Mouse (Mus musculus): ENCODE data around the gene Stk36. TPM values are rescaled to one million over a fixed set of nuclear protein-coding genes. Genes with fewer than 3 reads are reported as not detected.

The Stk36 gene
- polyA plus RNA-seq, 1 experiment from 2014 or later = 7.7 TPM

GRCm38 (mm10) chr1:74643926-74644325 is 42.7 kb downstream of the Stk36 start:
- Histone ChIP-seq H3K4me1 (ENCODE audit: control insufficient read depth, insufficient read depth, low read length) (no peaks in the 10 kb centered on the region), H3K9ac (ENCODE audit: low read depth, low read length) (no peak overlapping the region), H3K36me3 (ENCODE audit: control insufficient read depth, insufficient read depth, low read length) (no peaks in the 10 kb centered on the region), H3K27me3 (replicated peaks; ENCODE audit: control insufficient read depth, insufficient read depth, low read length) (no peaks in the 10 kb centered on the region), H3K9me3 (ENCODE audit: control insufficient read depth, low read length) (no peaks in the 10 kb centered on the region), H3K4me3 (ENCODE audit: low read depth, low read length) (no peak overlapping the region), H3K4me2 (ENCODE audit: low read depth, low read length) (no peak overlapping the region), H3K27ac (replicated peaks; ENCODE audit: low read depth, low read length) (no peak overlapping the region)
- ATAC-seq (ENCODE audit: low read depth) (no peak), DNase-seq (ENCODE audit: low spot score) (peak; percentile 46)

- Histone ChIP-seq H3K4me3 (ENCODE audit: low read depth, low read length) (peak within 1 kb of the TSS; percentile 88), H3K4me1 (ENCODE audit: control insufficient read depth, insufficient read depth, low read length) (no peaks in the 10 kb centered on the region), H3K4me2 (ENCODE audit: low read depth, low read length) (peak within 1 kb of the TSS; percentile 64), H3K9ac (ENCODE audit: low read depth, low read length) (peak within 1 kb of the TSS; percentile 86), H3K9me3 (ENCODE audit: control insufficient read depth, low read length) (no peaks in the 10 kb centered on the region), H3K27me3 (replicated peaks; ENCODE audit: control insufficient read depth, insufficient read depth, low read length) (no peaks in the 10 kb centered on the region), H3K36me3 (ENCODE audit: control insufficient read depth, insufficient read depth, low read length) (0 out of 2 replicates have a peak, but pooled peaks cover 5% of the 10 kb centered on the region), H3K27ac (replicated peaks; ENCODE audit: low read depth, low read length) (peak within 1 kb of the TSS; percentile 85)
- WGBS = under 1% methylated on average over 31 of the region's 66 CpGs
- ATAC-seq (ENCODE audit: low read depth) (peak; percentile 99), DNase-seq (ENCODE audit: low spot score) (peak; percentile 99)
Observed at GRCm38 (mm10) chr1:74661448-74662195, 60.4 kb downstream of the Stk36 start, which contains the start of gene Ttll4. TSS of gene Ttll4 (plus strand) at chr1:74661745.

GRCm38 (mm10) chr1:74662253-74662865 is 61.1 kb downstream of the Stk36 start:
- DNase-seq (ENCODE audit: low spot score) = peak; percentile 11
- H3K9ac ChIP-seq (ENCODE audit: low read depth, low read length) = peak overlapping the region; percentile 86
- H3K36me3 ChIP-seq (ENCODE audit: control insufficient read depth, insufficient read depth, low read length) = 0 out of 2 replicates have a peak, but pooled peaks cover 5% of the 10 kb centered on the region
- peak overlapping the region; percentile 85 for H3K27ac ChIP-seq (replicated peaks; ENCODE audit: low read depth, low read length)
- H3K4me2 ChIP-seq (ENCODE audit: low read depth, low read length) = peak overlapping the region; percentile 64
- 2% methylated on average over 13 of the region's 13 CpGs for WGBS
- H3K27me3 ChIP-seq (replicated peaks; ENCODE audit: control insufficient read depth, insufficient read depth, low read length) = no peaks in the 10 kb centered on the region
- H3K4me1 ChIP-seq (ENCODE audit: control insufficient read depth, insufficient read depth, low read length) = no peaks in the 10 kb centered on the region
- H3K4me3 ChIP-seq (ENCODE audit: low read depth, low read length) = peak overlapping the region; percentile 88
- ATAC-seq (ENCODE audit: low read depth) = no peak
- H3K9me3 ChIP-seq (ENCODE audit: control insufficient read depth, low read length) = no peaks in the 10 kb centered on the region

GRCm38 (mm10) chr1:74665153-74665552 is 63.9 kb downstream of the Stk36 start:
- no peak for ATAC-seq (ENCODE audit: low read depth)
- DNase-seq (ENCODE audit: low spot score) = no peak
- WGBS = 78% methylated on average over 6 of the region's 6 CpGs
- peaks cover 13% of the 10 kb centered on the region; the same call in 1 of the 2 replicates for H3K36me3 ChIP-seq (ENCODE audit: control insufficient read depth, insufficient read depth, low read length)
- H3K4me3 ChIP-seq (ENCODE audit: low read depth, low read length) = no peak overlapping the region
- H3K9me3 ChIP-seq (ENCODE audit: control insufficient read depth, low read length) = no peaks in the 10 kb centered on the region
- H3K27me3 ChIP-seq (replicated peaks; ENCODE audit: control insufficient read depth, insufficient read depth, low read length) = no peaks in the 10 kb centered on the region
- H3K4me2 ChIP-seq (ENCODE audit: low read depth, low read length) = no peak overlapping the region
- H3K27ac ChIP-seq (replicated peaks; ENCODE audit: low read depth, low read length) = no peak overlapping the region
- H3K9ac ChIP-seq (ENCODE audit: low read depth, low read length) = no peak overlapping the region
- H3K4me1 ChIP-seq (ENCODE audit: control insufficient read depth, insufficient read depth, low read length) = no peaks in the 10 kb centered on the region

GRCm38 (mm10) chr1:74668371-74668770 is 67.1 kb downstream of the Stk36 start:
- no peaks in the 10 kb centered on the region for H3K27me3 ChIP-seq (replicated peaks; ENCODE audit: control insufficient read depth, insufficient read depth, low read length)
- H3K27ac ChIP-seq (replicated peaks; ENCODE audit: low read depth, low read length) = no peak overlapping the region
- 90% methylated on average over 3 of the region's 3 CpGs for WGBS
- no peaks in the 10 kb centered on the region for H3K4me1 ChIP-seq (ENCODE audit: control insufficient read depth, insufficient read depth, low read length)
- DNase-seq (ENCODE audit: low spot score) = no peak
- H3K36me3 ChIP-seq (ENCODE audit: control insufficient read depth, insufficient read depth, low read length) = peaks cover 26% of the 10 kb centered on the region
- H3K9me3 ChIP-seq (ENCODE audit: control insufficient read depth, low read length) = no peaks in the 10 kb centered on the region
- no peak overlapping the region for H3K4me2 ChIP-seq (ENCODE audit: low read depth, low read length)
- no peak overlapping the region for H3K9ac ChIP-seq (ENCODE audit: low read depth, low read length)
- H3K4me3 ChIP-seq (ENCODE audit: low read depth, low read length) = no peak overlapping the region
- ATAC-seq (ENCODE audit: low read depth) = no peak

GRCm38 (mm10) chr1:74672731-74673130 is 71.5 kb downstream of the Stk36 start:
- no peak overlapping the region for H3K9ac ChIP-seq (ENCODE audit: low read depth, low read length)
- no peak for DNase-seq (ENCODE audit: low spot score)
- WGBS = 87% methylated on average over 7 of the region's 7 CpGs

GRCm38 (mm10) chr1:74676863-74677262 is 75.6 kb downstream of the Stk36 start:
- ATAC-seq (ENCODE audit: low read depth) = no peak
- H3K4me2 ChIP-seq (ENCODE audit: low read depth, low read length) = no peak overlapping the region
- no peak overlapping the region for H3K27ac ChIP-seq (replicated peaks; ENCODE audit: low read depth, low read length)
- no peaks in the 10 kb centered on the region for H3K27me3 ChIP-seq (replicated peaks; ENCODE audit: control insufficient read depth, insufficient read depth, low read length)
- H3K36me3 ChIP-seq (ENCODE audit: control insufficient read depth, insufficient read depth, low read length) = peaks cover 56% of the 10 kb centered on the region
- no peak overlapping the region for H3K9ac ChIP-seq (ENCODE audit: low read depth, low read length)
- H3K4me3 ChIP-seq (ENCODE audit: low read depth, low read length) = no peak overlapping the region
- 75% methylated on average over 3 of the region's 3 CpGs for WGBS
- no peaks in the 10 kb centered on the region for H3K9me3 ChIP-seq (ENCODE audit: control insufficient read depth, low read length)
- no peaks in the 10 kb centered on the region for H3K4me1 ChIP-seq (ENCODE audit: control insufficient read depth, insufficient read depth, low read length)
- no peak for DNase-seq (ENCODE audit: low spot score)

More at GRCm38 (mm10) chr1:74672731-74673130, 71.5 kb downstream of the Stk36 start:
- Histone ChIP-seq H3K4me2 (ENCODE audit: low read depth, low read length) (no peak overlapping the region), H3K27ac (replicated peaks; ENCODE audit: low read depth, low read length) (no peak overlapping the region), H3K36me3 (ENCODE audit: control insufficient read depth, insufficient read depth, low read length) (peaks cover 28% of the 10 kb centered on the region), H3K27me3 (replicated peaks; ENCODE audit: control insufficient read depth, insufficient read depth, low read length) (no peaks in the 10 kb centered on the region), H3K4me3 (ENCODE audit: low read depth, low read length) (no peak overlapping the region), H3K9me3 (ENCODE audit: control insufficient read depth, low read length) (no peaks in the 10 kb centered on the region), H3K4me1 (ENCODE audit: control insufficient read depth, insufficient read depth, low read length) (no peaks in the 10 kb centered on the region)
- ATAC-seq (ENCODE audit: low read depth) = no peak

GRCm38 (mm10) chr1:74677843-74678242 is 76.6 kb downstream of the Stk36 start:
- Histone ChIP-seq H3K36me3 (ENCODE audit: control insufficient read depth, insufficient read depth, low read length) (peaks cover 56% of the 10 kb centered on the region), H3K4me3 (ENCODE audit: low read depth, low read length) (no peak overlapping the region), H3K4me1 (ENCODE audit: control insufficient read depth, insufficient read depth, low read length) (no peaks in the 10 kb centered on the region), H3K4me2 (ENCODE audit: low read depth, low read length) (no peak overlapping the region), H3K27ac (replicated peaks; ENCODE audit: low read depth, low read length) (no peak overlapping the region), H3K9ac (ENCODE audit: low read depth, low read length) (no peak overlapping the region), H3K27me3 (replicated peaks; ENCODE audit: control insufficient read depth, insufficient read depth, low read length) (no peaks in the 10 kb centered on the region), H3K9me3 (ENCODE audit: control insufficient read depth, low read length) (no peaks in the 10 kb centered on the region)
- 68% methylated on average over 1 of the region's 1 CpGs for WGBS
- ATAC-seq (ENCODE audit: low read depth) (no peak), DNase-seq (ENCODE audit: low spot score) (no peak)
